Mouse (Mus musculus) right cerebral cortex, adult 2 months (tissue): Measurements from ENCODE around the gene Ush2a.

Source experiments
- DNase-seq, 2 experiments: peaks; one replicate each; pipeline ENCODE4 v3.0.0; 2021 to 2022; ENCODE audit warnings: low spot score in 2 of 2

Ush2a gene

GRCm38 (mm10) chr1:188772516-188773229 lies 510.9 kb downstream of the Ush2a start:
- DNase-seq, result no peak

DNA sequence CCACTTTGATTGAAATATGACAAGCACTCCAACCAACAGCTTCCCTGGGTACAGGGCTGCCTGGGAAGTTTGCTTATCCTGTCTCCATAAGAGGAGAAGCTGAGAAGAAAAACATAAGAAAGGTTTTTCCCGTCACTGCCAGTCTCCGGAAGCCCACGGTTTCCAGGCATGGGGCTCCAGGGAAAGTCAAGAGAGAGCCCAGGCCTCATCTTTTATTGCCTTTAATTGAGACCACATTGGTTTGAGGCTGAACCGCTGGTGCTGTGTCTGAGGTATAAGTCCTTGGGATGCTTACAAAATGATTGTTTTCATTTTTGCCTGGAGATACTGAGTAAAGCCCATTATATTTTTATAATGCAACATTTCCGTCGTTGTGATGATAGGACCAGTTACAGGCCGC lies 511.8 kb downstream of the Ush2a start:
- no peak for DNase-seq

DNA sequence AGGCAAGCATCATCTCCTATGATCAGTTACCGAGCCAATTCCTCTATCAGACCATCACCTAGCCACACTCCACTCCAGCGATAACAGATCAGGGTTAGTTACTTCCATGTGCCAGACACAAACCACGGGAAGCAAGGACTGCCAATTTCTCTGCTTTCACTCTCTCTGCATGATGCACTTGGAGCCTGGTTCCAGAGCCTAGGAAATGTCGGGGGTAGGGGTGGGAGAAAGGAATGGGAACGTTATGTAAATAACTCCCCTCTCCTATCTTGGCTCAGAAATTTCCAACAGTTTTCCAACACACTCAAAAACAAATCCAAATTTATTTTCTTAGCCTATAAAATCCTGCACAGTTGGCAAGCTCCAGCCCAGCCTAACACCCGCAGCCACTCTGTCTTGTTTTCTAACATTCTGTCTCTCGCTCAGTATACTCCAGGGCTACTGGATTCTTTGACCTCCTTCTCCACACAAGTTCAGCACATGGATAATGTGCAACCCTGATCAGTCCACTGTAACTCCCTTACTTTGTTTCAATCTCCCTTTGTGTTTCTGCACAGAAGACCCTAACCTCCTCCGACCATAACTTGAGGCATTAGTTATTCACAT lies 515.8 kb downstream of the Ush2a start:
- DNase-seq, result no peak

DNA sequence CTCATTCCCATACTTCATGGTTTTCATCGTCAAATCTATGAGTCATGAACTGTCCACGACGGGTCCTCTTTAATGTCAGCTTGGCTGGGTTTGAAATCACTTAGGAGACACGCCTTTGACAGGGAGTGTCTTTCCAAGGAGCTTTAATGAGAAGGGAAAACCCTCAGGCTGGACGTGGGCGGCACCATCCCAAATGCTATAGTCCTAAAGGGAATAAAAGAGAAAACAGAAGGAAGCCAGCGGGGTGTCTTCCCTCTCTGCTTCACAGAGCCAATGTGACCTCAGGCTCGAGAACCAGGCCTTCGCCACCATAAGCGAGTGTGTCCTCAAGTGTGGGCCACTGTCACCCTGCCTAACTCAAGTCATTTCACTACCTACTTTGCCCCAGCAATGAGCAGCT lies 523.2 kb downstream of the Ush2a start:
- DNase-seq, result no peak

GRCm38 (mm10) chr1:188805069-188805468 lies 543.2 kb downstream of the Ush2a start:
- no peak for DNase-seq

- no peak for DNase-seq
These were observed 544.0 kb downstream of the Ush2a start for GRCm38 (mm10) chr1:188805852-188806251.

DNA sequence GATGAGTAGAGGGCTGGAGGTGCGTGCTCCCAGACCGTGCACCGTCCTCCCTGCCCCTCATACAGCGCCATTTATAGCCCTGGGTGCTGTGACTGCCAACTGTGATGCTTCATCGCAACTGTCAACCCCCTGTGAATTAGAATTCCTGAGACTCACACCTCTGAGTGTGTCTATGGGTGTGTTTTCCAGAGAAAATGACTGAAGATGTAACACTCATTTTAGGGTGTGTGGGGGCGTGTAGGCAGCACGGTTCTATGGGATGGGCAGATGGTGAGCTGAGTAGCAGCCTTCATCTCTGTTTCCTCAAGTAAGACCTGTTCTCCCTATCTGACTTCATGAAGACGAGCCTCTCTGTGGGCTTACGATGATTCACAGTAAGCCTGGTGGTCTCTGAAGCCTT lies 548.8 kb downstream of the Ush2a start:
- DNase-seq, result peak; percentile 9 to 27

DNA sequence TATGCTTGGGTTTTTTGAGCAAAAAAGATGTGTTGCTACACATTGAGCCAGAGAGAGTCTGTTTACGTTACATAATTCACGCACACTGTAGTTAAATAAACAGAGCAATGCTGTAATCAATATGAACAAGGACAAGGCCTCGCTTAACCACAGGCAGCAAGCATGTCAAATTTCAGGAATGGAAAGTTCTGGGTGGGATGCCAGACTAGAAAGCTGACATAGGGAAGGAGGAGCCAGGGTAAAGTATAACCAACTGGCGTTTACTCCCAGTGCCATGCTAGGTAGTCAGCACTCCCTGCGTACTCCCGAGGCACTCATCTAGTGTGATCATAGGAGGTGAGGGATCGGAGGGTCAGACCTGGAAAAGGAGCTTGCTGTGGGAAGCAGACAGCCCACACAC lies 553.2 kb downstream of the Ush2a start:
- DNase-seq, result no peak

GRCm38 (mm10) chr1:188824195-188824594 lies 562.4 kb downstream of the Ush2a start:
- DNase-seq, result no peak

DNA sequence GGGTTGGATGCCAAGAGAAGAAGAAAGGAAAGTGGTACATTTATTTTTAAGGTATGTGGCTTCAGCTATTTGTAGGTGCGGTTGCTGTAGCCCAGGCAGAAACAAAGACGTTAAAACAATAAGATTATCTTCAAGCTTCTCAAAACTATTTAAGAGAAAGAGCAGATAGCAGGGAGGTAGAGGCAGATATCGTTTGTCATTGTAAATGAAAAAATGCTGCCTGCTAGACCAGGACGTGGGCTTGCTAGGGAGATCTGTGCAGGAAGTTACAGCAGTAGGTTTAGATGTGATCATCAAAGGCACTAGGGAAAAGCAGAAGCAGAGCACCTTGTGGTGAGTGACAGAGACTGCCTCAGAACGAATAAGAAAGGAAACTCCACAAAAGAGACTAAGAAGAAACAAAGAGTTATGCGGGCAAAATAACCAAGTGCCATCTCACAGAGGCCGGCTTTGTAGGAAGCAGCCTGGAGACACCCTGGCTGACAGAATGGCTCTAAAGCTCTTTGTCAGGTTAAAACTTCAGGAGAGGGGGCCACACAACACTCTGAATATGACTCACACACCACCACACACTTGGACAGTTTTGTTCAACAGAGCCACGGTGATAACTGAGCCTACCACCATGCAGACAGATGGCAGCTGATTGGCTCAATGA lies 563.2 kb downstream of the Ush2a start:
- DNase-seq, result no peak

DNA sequence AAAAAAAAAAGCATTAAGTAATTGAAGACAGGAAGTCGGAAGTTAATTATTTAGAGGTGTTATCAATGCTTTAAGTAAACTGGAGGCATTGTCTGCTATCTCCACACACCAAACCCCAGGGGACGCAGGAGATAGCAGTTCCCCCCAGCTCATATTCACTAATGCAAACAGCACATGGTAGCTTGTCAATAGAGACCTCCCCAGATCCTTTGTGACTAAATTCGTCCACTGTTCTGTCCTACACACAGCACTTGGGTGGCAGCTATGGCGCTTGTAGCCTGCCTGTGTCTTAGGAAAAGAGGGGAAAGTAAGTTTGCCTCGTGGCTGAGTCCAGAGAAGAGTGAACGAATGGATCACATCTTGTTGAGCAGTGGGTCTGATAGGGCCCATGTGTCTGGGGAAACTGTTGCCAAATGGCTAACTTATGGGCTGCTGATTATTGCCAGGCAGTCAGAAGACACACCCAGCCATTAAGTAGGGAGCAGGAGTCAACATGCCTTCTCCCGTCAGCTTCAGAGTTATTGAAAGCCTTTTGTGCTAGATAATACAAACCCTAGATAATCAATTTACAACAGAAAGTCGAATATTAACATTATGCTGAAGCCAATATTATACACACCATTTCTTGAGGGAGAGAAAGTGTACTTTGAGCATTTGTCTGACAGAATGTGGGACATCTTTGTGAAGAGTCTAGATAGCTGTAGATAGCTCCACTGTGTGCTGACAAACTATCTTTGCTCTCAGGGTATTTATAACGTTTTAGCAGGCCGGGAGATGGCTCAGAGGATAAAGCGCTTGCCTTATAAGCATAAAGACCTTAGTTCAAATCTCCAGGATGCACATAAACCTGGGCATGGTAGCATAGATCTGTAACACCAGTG lies 568.9 kb downstream of the Ush2a start:
- no peak for DNase-seq

DNA sequence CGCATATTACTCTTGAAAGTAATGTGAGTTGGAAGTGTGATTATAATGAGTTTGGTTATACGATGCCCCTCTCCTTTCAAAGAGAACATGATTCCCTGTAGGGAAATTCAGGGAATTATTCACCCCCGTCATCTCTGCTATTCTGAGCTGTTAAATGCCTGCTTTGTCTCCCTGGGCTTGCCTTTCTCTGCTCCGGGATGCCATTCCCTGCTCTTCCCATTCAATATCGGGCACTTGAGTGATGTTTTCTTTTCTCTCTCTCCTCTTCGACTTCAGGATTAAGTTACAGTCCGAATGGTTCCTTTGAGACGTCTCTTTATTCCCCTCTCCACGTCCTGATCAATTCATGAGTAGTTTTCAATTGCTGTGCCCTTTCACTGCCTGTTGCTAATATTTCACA lies 572.1 kb downstream of the Ush2a start:
- no peak for DNase-seq

DNA sequence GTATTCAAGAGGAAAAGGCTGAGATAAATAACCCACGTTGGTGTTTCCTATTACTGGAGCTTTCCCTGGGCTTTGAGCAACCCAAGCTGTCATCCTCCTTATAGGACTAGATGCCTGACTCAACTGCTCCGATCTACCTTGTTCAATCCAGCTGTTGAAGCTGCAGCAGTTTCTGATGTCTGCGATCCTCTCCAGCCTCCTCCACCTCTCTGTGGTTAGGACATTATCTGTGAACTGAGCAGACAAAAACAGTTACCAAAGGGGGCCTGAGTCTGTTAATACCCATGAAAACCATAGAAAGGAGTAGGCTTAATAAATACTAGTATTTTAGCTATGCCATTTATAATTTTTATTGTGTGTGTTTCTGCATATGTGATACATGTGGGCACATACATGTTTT lies 572.9 kb downstream of the Ush2a start:
- no peak for DNase-seq

- no peak for DNase-seq
These were observed 575.9 kb downstream of the Ush2a start for GRCm38 (mm10) chr1:188837613-188838295.

DNA sequence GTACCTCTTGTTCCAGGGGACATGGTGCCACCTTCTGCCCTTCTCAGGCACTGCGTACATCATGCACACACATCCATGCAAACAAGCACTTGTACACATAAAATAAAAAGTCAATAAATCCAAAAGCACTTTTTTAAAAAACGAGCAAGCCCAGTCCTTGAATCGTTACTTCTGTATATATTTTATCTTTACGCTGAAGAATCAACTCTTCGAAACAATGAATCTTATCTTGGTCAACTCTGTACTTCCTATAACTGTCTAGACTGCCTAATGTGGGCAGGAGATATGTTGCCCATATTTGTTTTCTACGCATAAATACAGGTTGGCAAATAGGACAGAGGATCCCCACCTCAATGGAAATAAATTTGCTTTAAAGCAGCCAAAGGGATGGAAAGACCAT lies 585.4 kb downstream of the Ush2a start:
- DNase-seq, result no peak

- no peak for DNase-seq
These were observed 591.0 kb downstream of the Ush2a start for GRCm38 (mm10) chr1:188852776-188853175.

- no peak for DNase-seq
These were observed 592.4 kb downstream of the Ush2a start for GRCm38 (mm10) chr1:188854240-188854639.

- no peak for DNase-seq
These were observed 593.2 kb downstream of the Ush2a start for GRCm38 (mm10) chr1:188855034-188855433.

- DNase-seq, result no peak
These were observed 597.9 kb downstream of the Ush2a start for GRCm38 (mm10) chr1:188859718-188860117.

DNA sequence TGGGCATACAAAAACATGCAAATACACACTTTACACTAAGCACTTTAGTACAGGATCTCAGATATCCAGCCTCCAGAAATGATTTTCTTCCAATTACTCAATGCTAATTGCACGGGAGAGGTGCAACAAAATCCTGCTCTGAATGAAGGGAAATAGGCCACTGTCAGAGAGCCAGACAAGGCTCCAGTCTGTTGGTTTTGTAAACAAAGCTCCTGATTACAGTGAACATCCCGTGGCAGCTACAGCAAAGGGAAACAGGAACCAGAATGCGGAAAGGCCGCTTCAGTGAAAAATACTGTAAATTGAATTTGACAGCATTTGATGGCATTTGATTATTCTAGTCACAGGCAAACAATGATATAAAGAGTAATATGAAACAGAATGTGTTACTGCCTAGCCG lies 604.1 kb downstream of the Ush2a start:
- no peak for DNase-seq

GRCm38 (mm10) chr1:188866515-188866914 lies 604.7 kb downstream of the Ush2a start:
- DNase-seq, result no peak
